Mouse (Mus musculus) embryo, embryonic 11.5 days (tissue): ENCODE results near the gene Vmn1r63.
"Not testable (repeated sequence)": the region's sequence is repeated elsewhere in the genome, so short reads cannot be mapped to it uniquely, and the experiment has no call there.

ENCODE experiments used
- DNase-seq: peaks from one replicate; pipeline ENCODE4 v3.0.0-alpha.2; 2012; ENCODE audit warnings: low read depth, low spot score

Gene Vmn1r63

DNA sequence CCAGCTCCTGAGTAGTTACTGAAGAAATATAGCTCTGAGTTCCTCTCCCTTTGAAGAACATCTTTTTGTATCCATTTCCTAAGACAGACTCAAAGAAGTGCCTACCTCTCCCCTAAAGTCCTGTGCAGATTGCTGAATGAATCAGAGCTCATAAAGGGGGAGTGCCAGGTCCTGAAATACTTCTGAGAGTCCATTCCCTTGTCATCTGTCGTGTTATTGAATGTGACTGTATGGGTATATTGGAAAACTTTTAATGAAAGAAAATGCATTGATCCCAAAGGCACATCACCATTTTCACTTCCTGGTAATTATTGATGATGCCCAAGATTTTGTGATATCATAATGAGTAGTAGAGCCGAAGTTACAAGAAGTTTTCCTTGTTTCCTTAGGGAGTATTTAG lies at the start of gene Vmn1r63:
Vmn1r63 (minus strand) TSS at position 101 of the 400 bp plus-strand sequence.
- not testable (repeated sequence) for DNase-seq
